In the genomic region with DNA sequence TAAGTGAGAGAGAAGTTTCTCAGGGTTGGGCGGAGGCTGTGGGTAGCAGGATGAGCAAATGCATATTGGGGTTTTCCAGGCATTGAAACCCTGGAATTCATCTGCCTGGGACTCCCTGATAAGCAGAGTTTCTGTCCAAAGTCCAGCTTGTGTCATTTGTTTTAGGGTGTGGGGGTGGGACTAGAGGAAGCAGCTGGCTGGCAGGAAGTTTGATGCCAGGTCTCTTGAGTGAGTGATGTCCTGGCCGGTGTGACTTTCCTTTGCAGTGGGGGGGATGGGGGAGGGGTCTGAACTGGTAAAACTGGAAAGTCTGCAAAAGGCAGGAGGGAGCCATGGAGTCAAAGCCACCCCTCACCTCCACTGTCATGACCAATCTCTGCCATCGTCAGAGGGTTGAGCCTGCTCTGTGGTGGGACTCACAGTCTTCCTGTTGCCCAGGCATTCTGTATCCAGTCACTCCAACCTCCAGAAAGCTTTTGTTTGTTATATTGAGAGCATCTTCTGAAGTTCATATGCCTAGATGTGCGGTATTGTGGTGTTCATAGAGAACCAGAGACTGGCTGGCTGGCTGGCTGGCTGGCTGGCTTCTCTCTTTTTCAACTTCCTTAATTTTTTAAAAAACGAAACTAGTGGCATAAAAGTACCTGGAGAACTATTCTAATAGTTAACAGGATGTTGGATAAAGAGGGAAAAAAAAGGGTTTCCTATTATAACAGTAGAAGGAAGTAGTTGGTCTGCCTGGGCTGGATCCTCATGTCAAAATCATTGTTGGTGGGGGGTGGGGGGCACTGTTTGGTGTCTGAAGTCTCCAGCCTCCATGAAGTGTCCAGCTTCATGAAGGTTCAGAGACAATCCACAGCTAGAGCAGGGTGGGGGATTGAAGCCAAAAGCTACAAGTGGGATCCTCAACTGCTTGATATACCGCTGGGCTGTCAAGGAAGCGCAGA, we compare ENCODE assay signal across 9 mouse cellular contexts. TPM values are rescaled to one million over a fixed set of nuclear protein-coding genes. Genes with fewer than 3 reads are reported as not detected.
DNase-seq lines count a peak whose midpoint lies in the region; ATAC-seq and TF ChIP-seq lines count a peak whose summit lies in the region.
"Had no signal": no experiment of that assay in that cellular context is flagged by ENCODE, and none has a peak within 500 bp of the region (broad histone marks: within the 10 kb centered on the region; RNA-seq: fewer than 3 reads in every experiment).

No protein-coding gene starts in this region.

- ATAC-seq in intestine, postnatal 0 days: peak; percentile 44
- 0 out of 2 replicates have a peak, but pooled peaks have one; percentile 6 for ATAC-seq in lung, embryonic 15.5 days (ENCODE audit: borderline replicate concordance, extremely low read depth, low FRiP score, low TSS enrichment)

- H3K27me3 ChIP-seq in intestine, postnatal 0 days (replicated peaks; ENCODE audit: control insufficient read depth, insufficient read depth, low read length): no peaks in the 10 kb centered on the region
- no peaks in the 10 kb centered on the region for H3K27me3 ChIP-seq in lung, embryonic 15.5 days

- in situ Hi-C loops in ES-E14 (cut with MboI; ENCODE audit: low sequenced_read_pairs in 2 of 2, unreplicated experiment in 2 of 2): no loop called here

- 0 out of 2 replicates have a peak overlapping the region, but pooled peaks have one; percentile 37 for H3K27ac ChIP-seq in ES-E14 (ENCODE audit: insufficient read depth, low read depth, low read length, poor library complexity, severe bottlenecking)
- H3K27ac ChIP-seq in intestine, postnatal 0 days (ENCODE audit: low read depth, low read length): peak overlapping the region; percentile 73
- H3K27ac ChIP-seq in lung, embryonic 15.5 days: peak overlapping the region; percentile 90
- H3K27ac ChIP-seq: midbrain, embryonic 12.5 days had no signal

- WGBS in intestine, postnatal 0 days: 22% methylated on average over 7 of the region's 7 CpGs
- 30% methylated on average over 7 of the region's 7 CpGs for WGBS in lung, embryonic 15.5 days

- H3K36me3 ChIP-seq in ES-E14 (ENCODE audit: control insufficient read depth, insufficient read depth, low read length, poor library complexity, severe bottlenecking): no peaks in the 10 kb centered on the region; the same call in 1 of the 2 replicates
- no peaks in the 10 kb centered on the region for H3K36me3 ChIP-seq in intestine, postnatal 0 days (ENCODE audit: control insufficient read depth, insufficient read depth)
- no peaks in the 10 kb centered on the region for H3K36me3 ChIP-seq in lung, embryonic 15.5 days
- H3K36me3 ChIP-seq: midbrain, embryonic 12.5 days had no signal

- no peak overlapping the region for H3K4me3 ChIP-seq in ES-E14 (ENCODE audit: insufficient read depth in 1 of 2, low read depth in 1 of 2, low read length in 2 of 2, poor library complexity in 1 of 2, severe bottlenecking in 1 of 2)
- peak overlapping the region; percentile 12 for H3K4me3 ChIP-seq in intestine, postnatal 0 days (ENCODE audit: low read depth, low read length)
- peak overlapping the region; percentile 14 for H3K4me3 ChIP-seq in lung, embryonic 15.5 days
- H3K4me3 ChIP-seq: midbrain, embryonic 12.5 days had no signal

- H3K9me3 ChIP-seq in ES-E14 (ENCODE audit: control insufficient read depth, insufficient read depth, low read depth, low read length): no peaks in the 10 kb centered on the region
- H3K9me3 ChIP-seq in intestine, postnatal 0 days (ENCODE audit: control insufficient read depth): no peaks in the 10 kb centered on the region
- 0 out of 2 replicates have a peak, but pooled peaks cover 4% of the 10 kb centered on the region for H3K9me3 ChIP-seq in lung, embryonic 15.5 days

- H3K9ac ChIP-seq in ES-E14 (ENCODE audit: insufficient read depth, low read depth, low read length, poor library complexity, severe bottlenecking): no peak overlapping the region
- H3K9ac ChIP-seq in intestine, postnatal 0 days (ENCODE audit: low read depth, low read length): no peak overlapping the region
- no peak overlapping the region for H3K9ac ChIP-seq in lung, embryonic 15.5 days
- H3K9ac ChIP-seq: midbrain, embryonic 12.5 days had no signal

- no peak for TF ChIP-seq CTCF in intestine, postnatal 0 days (IDR thresholded peaks at IDR 0.05; ENCODE audit: low read depth)

- peaks cover 7 to 20% of the 10 kb centered on the region in 2 experiments; a peak in 3 of 4 replicates for H3K4me1 ChIP-seq in ES-E14 (ENCODE audit: control insufficient read depth in 2 of 2, insufficient read depth in 2 of 2, low read length in 2 of 2, poor library complexity in 1 of 2)
- peaks cover 19% of the 10 kb centered on the region for H3K4me1 ChIP-seq in intestine, postnatal 0 days (replicated peaks; ENCODE audit: control insufficient read depth, insufficient read depth, low read length)
- H3K4me1 ChIP-seq in lung, embryonic 15.5 days: peaks cover 41% of the 10 kb centered on the region

- H3K4me2 ChIP-seq in intestine, postnatal 0 days (replicated peaks; ENCODE audit: low read depth): peak overlapping the region; percentile 70
- peak overlapping the region; percentile 66 for H3K4me2 ChIP-seq in lung, embryonic 15.5 days
- H3K4me2 ChIP-seq: midbrain, embryonic 12.5 days had no signal

- peak; percentile 38 for DNase-seq in adrenal gland, adult 2 months
- no peak for DNase-seq in adrenal gland, adult 8-10 months
- no peak for DNase-seq in ES-E14 (ENCODE audit: low read depth, low spot score)
- no peak for DNase-seq in thymus, postnatal 10 days (ENCODE audit: low spot score in 2 of 2)
- DNase-seq in testis, postnatal 10 days (ENCODE audit: low spot score): no peak
- no peak for DNase-seq in urinary bladder, postnatal 25 days (ENCODE audit: low spot score)

TF ChIP-seq in ES-E14, 5 proteins besides CTCF, POLR2A, EP300 and RAD21:
- TF ChIP-seq ZC3H11A (IDR thresholded peaks at IDR 0.05; ENCODE audit: borderline replicate concordance, low read depth, low read length) (no peak), CHD2 (IDR thresholded peaks at IDR 0.05; ENCODE audit: low read depth, low read length) (no peak), ZNF384 (IDR thresholded peaks at IDR 0.05; ENCODE audit: low read depth, low read length) (no peak), MAFK (IDR thresholded peaks at IDR 0.05; ENCODE audit: insufficient read depth, low read depth, low read length) (no peak), HCFC1 (IDR thresholded peaks at IDR 0.05; ENCODE audit: borderline replicate concordance, insufficient read depth, low read length) (no peak)

RNA-seq across cellular contexts. Expression of a gene that starts 4.4 kb away (rescaled TPM):
- total RNA-seq in adrenal gland, adult 2 months (2021): 10 to 100 TPM; 29.7 to 45.8 TPM
- 23.5 and 25.1 TPM in 2 replicates for polyA plus RNA-seq in adrenal gland, adult 2 months (2012; rRNA removed)
- total RNA-seq in adrenal gland, adult 8-10 months (2022): 10 to 100 TPM; 26.4 to 53.3 (median 39.5) TPM
- total RNA-seq in ES-E14 (2012; rRNA removed): 74.9 and 132 TPM in 2 replicates
- 72.5 and 83.1 TPM in 2 replicates for polyA plus RNA-seq in intestine, postnatal 0 days (2015; fragmentation: Nextera tagmentation; extraction: Ambion mirVana)
- 102 and 115 TPM in 2 replicates for polyA plus RNA-seq in lung, embryonic 15.5 days (2015; fragmentation: Nextera tagmentation; extraction: Ambion mirVana)

RNA-seq across cellular contexts. Expression of a gene that starts 23.1 kb away (rescaled TPM):
- total RNA-seq in adrenal gland, adult 2 months (2021): 1 to 10 TPM; 3.0 to 5.0 TPM
- 0.49 and 0.99 TPM in 2 replicates for polyA plus RNA-seq in adrenal gland, adult 2 months (2012; rRNA removed)
- total RNA-seq in adrenal gland, adult 8-10 months (2022): 1 to 10 TPM; 1.7 to 8.1 (median 5.3) TPM
- 6.2 and 11.2 TPM in 2 replicates for total RNA-seq in ES-E14 (2012; rRNA removed)
- polyA plus RNA-seq in intestine, postnatal 0 days (2015; fragmentation: Nextera tagmentation; extraction: Ambion mirVana): 1.7 and 2.8 TPM in 2 replicates
- 6.4 and 7.5 TPM in 2 replicates for polyA plus RNA-seq in lung, embryonic 15.5 days (2015; fragmentation: Nextera tagmentation; extraction: Ambion mirVana)

RNA-seq across cellular contexts. Expression of a gene that starts 30.6 kb away (rescaled TPM):
- 10 to 100 TPM; 50.9 to 68.8 TPM for total RNA-seq in adrenal gland, adult 2 months (2021)
- polyA plus RNA-seq in adrenal gland, adult 2 months (2012; rRNA removed): 71.6 and 85.0 TPM in 2 replicates
- 10 to 100 TPM; 61.4 to 94.4 (median 75.4) TPM for total RNA-seq in adrenal gland, adult 8-10 months (2022)
- total RNA-seq in ES-E14 (2012; rRNA removed): 151 and 164 TPM in 2 replicates
- 35.1 and 36.5 TPM in 2 replicates for polyA plus RNA-seq in intestine, postnatal 0 days (2015; fragmentation: Nextera tagmentation; extraction: Ambion mirVana)
- polyA plus RNA-seq in lung, embryonic 15.5 days (2015; fragmentation: Nextera tagmentation; extraction: Ambion mirVana): 72.9 and 85.7 TPM in 2 replicates

RNA-seq across cellular contexts. Expression of a gene that starts 53.0 kb away (rescaled TPM):
- total RNA-seq in adrenal gland, adult 2 months (2021): 1 to 10 TPM; 2.7 to 4.1 TPM
- polyA plus RNA-seq in adrenal gland, adult 2 months (2012; rRNA removed): 2.3 and 2.6 TPM in 2 replicates
- 1 to 10 TPM; 3.4 to 7.5 (median 5.5) TPM for total RNA-seq in adrenal gland, adult 8-10 months (2022)
- 8.0 and 9.0 TPM in 2 replicates for total RNA-seq in ES-E14 (2012; rRNA removed)
- polyA plus RNA-seq in intestine, postnatal 0 days (2015; fragmentation: Nextera tagmentation; extraction: Ambion mirVana): 1.3 TPM in 2 replicates
- polyA plus RNA-seq in lung, embryonic 15.5 days (2015; fragmentation: Nextera tagmentation; extraction: Ambion mirVana): 2.2 and 3.4 TPM in 2 replicates

Comparison
In these comparisons a context has a peak if more than half of its experiments do, and no peak if none do; other contexts are left out.
1. H3K27ac ChIP-seq: peak in every context shown above with its lines; median percentile 90 in lung, embryonic 15.5 days; 73 in intestine, postnatal 0 days; 37 in ES-E14.
2. H3K4me3 ChIP-seq: peak in intestine, postnatal 0 days (single experiment) and lung, embryonic 15.5 days (single experiment); none in ES-E14 (0 of 2).